In the genomic region with DNA sequence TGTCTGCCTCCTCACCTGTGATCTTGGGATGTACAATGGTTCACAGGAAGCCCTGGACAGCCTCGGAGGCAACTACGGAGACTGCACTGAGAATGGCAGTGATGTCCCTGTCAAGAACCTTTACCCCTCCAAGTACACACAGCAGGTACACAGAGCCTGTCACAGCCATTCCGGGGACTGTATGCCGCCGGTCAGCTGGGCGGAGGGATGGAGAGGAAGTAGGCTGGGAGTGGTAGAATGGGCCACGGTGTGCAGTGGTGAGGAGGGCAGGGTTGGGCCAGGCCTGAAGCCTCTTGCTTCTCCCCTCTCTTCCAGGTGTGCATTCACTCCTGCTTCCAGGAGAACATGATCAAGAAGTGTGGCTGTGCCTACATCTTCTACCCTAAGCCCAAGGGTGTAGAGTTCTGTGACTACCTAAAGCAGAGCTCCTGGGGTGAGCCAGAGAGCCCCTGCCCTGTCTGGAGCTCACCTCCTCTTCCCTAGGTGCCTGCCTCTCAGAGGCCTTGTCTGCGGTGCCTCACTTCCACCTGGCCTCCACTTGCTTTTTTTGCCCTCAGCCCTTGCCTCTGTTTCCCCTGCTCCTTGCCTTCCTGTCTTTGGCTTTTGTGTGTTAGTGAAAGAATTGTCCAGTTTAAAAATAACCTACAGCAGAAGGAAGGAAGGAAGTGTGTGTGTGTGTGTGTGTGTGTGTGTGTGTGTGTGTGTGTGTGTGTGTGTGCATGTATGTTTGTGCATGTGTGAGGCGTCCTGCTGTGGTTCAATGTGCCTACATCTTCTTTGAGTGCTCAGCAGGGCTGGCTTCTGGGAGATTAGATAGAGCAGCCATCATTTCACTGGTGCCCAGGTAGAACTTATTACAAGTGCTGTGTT, we compare ENCODE assay signal across 15 mouse cellular contexts. TPM values are rescaled to one million over a fixed set of nuclear protein-coding genes. Genes with fewer than 3 reads are reported as not detected.
DNase-seq lines count a peak whose midpoint lies in the region; ATAC-seq and TF ChIP-seq lines count a peak whose summit lies in the region.
"Had no signal": no experiment of that assay in that cellular context is flagged by ENCODE, and none has a peak within 500 bp of the region (broad histone marks: within the 10 kb centered on the region; RNA-seq: fewer than 3 reads in every experiment).

No protein-coding gene starts in this region.

- no peak for DNase-seq in heart, postnatal 0 days (ENCODE audit: low spot score)
- DNase-seq in heart, adult 8-10 months (ENCODE audit: low spot score): no peak
- DNase-seq in lung, postnatal 36 days: no peak
- no peak for DNase-seq in embryonic facial prominence, embryonic 10.5 days (ENCODE audit: low spot score)
- no peak for DNase-seq in cerebellum, postnatal 10 days
- DNase-seq: adrenal gland, postnatal 14 days had no signal

- ATAC-seq in heart, postnatal 0 days (ENCODE audit: insufficient read depth, low read depth): no peak
- no peak for ATAC-seq in lung, embryonic 16.5 days (ENCODE audit: low read depth)
- no peak for ATAC-seq in stomach, embryonic 15.5 days (ENCODE audit: insufficient read depth, low FRiP score, low read depth)
- ATAC-seq: forebrain, embryonic 15.5 days had no signal

- H3K36me3 ChIP-seq in heart, postnatal 0 days (replicated peaks; ENCODE audit: control insufficient read depth, insufficient read depth, low read length): no peaks in the 10 kb centered on the region
- no peaks in the 10 kb centered on the region for H3K36me3 ChIP-seq in lung, embryonic 16.5 days (ENCODE audit: control insufficient read depth, insufficient read depth, low read length)
- H3K36me3 ChIP-seq in embryonic facial prominence, embryonic 10.5 days (replicated peaks): no peaks in the 10 kb centered on the region
- H3K36me3 ChIP-seq in stomach, embryonic 15.5 days: no peaks in the 10 kb centered on the region
- H3K36me3 ChIP-seq: forebrain, embryonic 15.5 days; hindbrain, embryonic 15.5 days; liver, embryonic 15.5 days had no signal

- H3K27me3 ChIP-seq in heart, postnatal 0 days (ENCODE audit: control insufficient read depth, insufficient read depth, low read length): no peaks in the 10 kb centered on the region
- no peaks in the 10 kb centered on the region for H3K27me3 ChIP-seq in lung, embryonic 16.5 days (ENCODE audit: control insufficient read depth, insufficient read depth, low read depth, low read length)
- H3K27me3 ChIP-seq in embryonic facial prominence, embryonic 10.5 days (replicated peaks; ENCODE audit: low read depth, poor library complexity, severe bottlenecking): peaks cover 6% of the 10 kb centered on the region; the same call in 1 of the 2 replicates
- no peaks in the 10 kb centered on the region for H3K27me3 ChIP-seq in stomach, embryonic 15.5 days (replicated peaks)
- H3K27me3 ChIP-seq: forebrain, embryonic 15.5 days; hindbrain, embryonic 15.5 days; liver, embryonic 15.5 days had no signal

- H3K27ac ChIP-seq in heart, postnatal 0 days (ENCODE audit: low read depth): peak overlapping the region; percentile 75
- peak overlapping the region; percentile 71 for H3K27ac ChIP-seq in lung, embryonic 16.5 days (ENCODE audit: low read length)
- H3K27ac ChIP-seq in embryonic facial prominence, embryonic 10.5 days (replicated peaks): peak overlapping the region; percentile 40; the same call in 1 of the 2 replicates
- H3K27ac ChIP-seq in stomach, embryonic 15.5 days: 0 out of 2 replicates have a peak overlapping the region, but pooled peaks have one; percentile 35
- H3K27ac ChIP-seq: forebrain, embryonic 15.5 days; hindbrain, embryonic 15.5 days; liver, embryonic 15.5 days had no signal

- TF ChIP-seq EP300 in heart, postnatal 0 days (IDR thresholded peaks at IDR 0.05; ENCODE audit: low read depth): no peak

- TF ChIP-seq CTCF in heart, postnatal 0 days (IDR thresholded peaks at IDR 0.05; ENCODE audit: low read depth): no peak

- no peaks in the 10 kb centered on the region for H3K9me3 ChIP-seq in heart, postnatal 0 days (replicated peaks; ENCODE audit: control insufficient read depth, low read length)
- no peaks in the 10 kb centered on the region for H3K9me3 ChIP-seq in lung, embryonic 16.5 days (ENCODE audit: control insufficient read depth, low read length)
- H3K9me3 ChIP-seq in embryonic facial prominence, embryonic 10.5 days: no peaks in the 10 kb centered on the region
- H3K9me3 ChIP-seq in stomach, embryonic 15.5 days: no peaks in the 10 kb centered on the region
- H3K9me3 ChIP-seq: forebrain, embryonic 15.5 days; hindbrain, embryonic 15.5 days; liver, embryonic 15.5 days had no signal

- H3K4me2 ChIP-seq in heart, postnatal 0 days (ENCODE audit: low read depth, low read length): no peak overlapping the region
- no peak overlapping the region for H3K4me2 ChIP-seq in lung, embryonic 16.5 days (ENCODE audit: low read depth, low read length)
- H3K4me2 ChIP-seq in stomach, embryonic 15.5 days: no peak overlapping the region
- H3K4me2 ChIP-seq: forebrain, embryonic 15.5 days; hindbrain, embryonic 15.5 days; liver, embryonic 15.5 days; midbrain, embryonic 11.5 days had no signal

- 62% methylated on average over 9 of the region's 9 CpGs for WGBS in heart, postnatal 0 days
- WGBS in lung, embryonic 16.5 days: 58% methylated on average over 9 of the region's 9 CpGs
- 76% methylated on average over 9 of the region's 9 CpGs for WGBS in embryonic facial prominence, embryonic 10.5 days
- WGBS in stomach, embryonic 15.5 days: 66% methylated on average over 9 of the region's 9 CpGs

- no peak overlapping the region for H3K4me3 ChIP-seq in heart, postnatal 0 days (ENCODE audit: low read depth, low read length)
- H3K4me3 ChIP-seq in lung, embryonic 16.5 days (ENCODE audit: low read length): no peak overlapping the region
- H3K4me3 ChIP-seq in embryonic facial prominence, embryonic 10.5 days: no peak overlapping the region
- no peak overlapping the region for H3K4me3 ChIP-seq in stomach, embryonic 15.5 days (replicated peaks)
- H3K4me3 ChIP-seq: forebrain, embryonic 15.5 days; hindbrain, embryonic 15.5 days; liver, embryonic 15.5 days had no signal

- no peaks in the 10 kb centered on the region for H3K4me1 ChIP-seq in heart, postnatal 0 days (ENCODE audit: control insufficient read depth, insufficient read depth)
- peaks cover 12% of the 10 kb centered on the region for H3K4me1 ChIP-seq in lung, embryonic 16.5 days (replicated peaks; ENCODE audit: control insufficient read depth, insufficient read depth, low read length)
- peaks cover 48% of the 10 kb centered on the region for H3K4me1 ChIP-seq in embryonic facial prominence, embryonic 10.5 days
- peaks cover 6% of the 10 kb centered on the region for H3K4me1 ChIP-seq in stomach, embryonic 15.5 days
- H3K4me1 ChIP-seq: forebrain, embryonic 15.5 days; hindbrain, embryonic 15.5 days had no signal

- H3K9ac ChIP-seq in heart, postnatal 0 days (replicated peaks; ENCODE audit: low read depth, low read length): no peak overlapping the region
- H3K9ac ChIP-seq in lung, embryonic 16.5 days (ENCODE audit: low read length): no peak overlapping the region
- no peak overlapping the region for H3K9ac ChIP-seq in stomach, embryonic 15.5 days
- H3K9ac ChIP-seq: forebrain, embryonic 15.5 days; hindbrain, embryonic 15.5 days; liver, embryonic 15.5 days had no signal

RNA-seq across cellular contexts. Expression of gene Tnfrsf1a, which starts 10.1 kb away (rescaled TPM):
- total RNA-seq in heart, postnatal 0 days (2014; rRNA removed; ENCODE audit: low replicate concordance): 37.1 and 52.8 TPM in 2 replicates
- polyA plus RNA-seq in heart, postnatal 0 days (2015; fragmentation: Nextera tagmentation; extraction: Ambion mirVana): 39.8 and 40.1 TPM in 2 replicates
- 10 to 100 TPM; 50.4 to 54.8 (median 52.8) TPM for total RNA-seq in heart, adult 8-10 months (2022)
- polyA plus RNA-seq in lung, embryonic 16.5 days (2015; fragmentation: Nextera tagmentation; extraction: Ambion mirVana): 115 and 117 TPM in 2 replicates
- 33.4 and 34.8 TPM in 2 replicates for polyA plus RNA-seq in embryonic facial prominence, embryonic 10.5 days (2016; fragmentation: Nextera tagmentation; extraction: Ambion mirVana)
- 67.6 and 69.5 TPM in 2 replicates for polyA plus RNA-seq in stomach, embryonic 15.5 days (2015; fragmentation: Nextera tagmentation; extraction: Ambion mirVana)

RNA-seq across cellular contexts. Expression of gene Scnn1a, which starts 18.6 kb away (rescaled TPM):
- total RNA-seq in heart, postnatal 0 days (2014; rRNA removed; ENCODE audit: low replicate concordance): 0.46 and 1.3 TPM in 2 replicates
- polyA plus RNA-seq in heart, postnatal 0 days (2015; fragmentation: Nextera tagmentation; extraction: Ambion mirVana): 0.37 and 0.46 TPM in 2 replicates
- total RNA-seq in heart, adult 8-10 months (2022): under 1 TPM; 0.46 to 0.80 (median 0.58) TPM
- polyA plus RNA-seq in lung, embryonic 16.5 days (2015; fragmentation: Nextera tagmentation; extraction: Ambion mirVana): 9.1 and 13.4 TPM in 2 replicates
- polyA plus RNA-seq in embryonic facial prominence, embryonic 10.5 days (2016; fragmentation: Nextera tagmentation; extraction: Ambion mirVana): 0.57 and 0.87 TPM in 2 replicates
- 3.1 and 3.8 TPM in 2 replicates for polyA plus RNA-seq in stomach, embryonic 15.5 days (2015; fragmentation: Nextera tagmentation; extraction: Ambion mirVana)

RNA-seq across cellular contexts. Expression of gene Ltbr, which starts 25.3 kb away (rescaled TPM):
- 76.7 and 93.9 TPM in 2 replicates for total RNA-seq in heart, postnatal 0 days (2014; rRNA removed; ENCODE audit: low replicate concordance)
- 37.7 and 38.3 TPM in 2 replicates for polyA plus RNA-seq in heart, postnatal 0 days (2015; fragmentation: Nextera tagmentation; extraction: Ambion mirVana)
- total RNA-seq in heart, adult 8-10 months (2022): 10 to 100 TPM; 24.4 to 26.2 (median 25.5) TPM
- polyA plus RNA-seq in lung, embryonic 16.5 days (2015; fragmentation: Nextera tagmentation; extraction: Ambion mirVana): 91.1 and 96.4 TPM in 2 replicates
- 26.9 and 28.8 TPM in 2 replicates for polyA plus RNA-seq in embryonic facial prominence, embryonic 10.5 days (2016; fragmentation: Nextera tagmentation; extraction: Ambion mirVana)
- 62.7 and 64.5 TPM in 2 replicates for polyA plus RNA-seq in stomach, embryonic 15.5 days (2015; fragmentation: Nextera tagmentation; extraction: Ambion mirVana)

RNA-seq across cellular contexts. Expression of gene Plekhg6, which starts 41.6 kb away (rescaled TPM):
- total RNA-seq in heart, postnatal 0 days (2014; rRNA removed; ENCODE audit: low replicate concordance): not detected in 2 replicates
- 0.05 and 0.10 TPM in 2 replicates for polyA plus RNA-seq in heart, postnatal 0 days (2015; fragmentation: Nextera tagmentation; extraction: Ambion mirVana)
- under 1 TPM in 2 of 4 experiments, not detected in 2; 0.06 to 0.09 TPM for total RNA-seq in heart, adult 8-10 months (2022)
- 0.49 and 0.99 TPM in 2 replicates for polyA plus RNA-seq in lung, embryonic 16.5 days (2015; fragmentation: Nextera tagmentation; extraction: Ambion mirVana)
- polyA plus RNA-seq in embryonic facial prominence, embryonic 10.5 days (2016; fragmentation: Nextera tagmentation; extraction: Ambion mirVana): 0.21 and 0.32 TPM in 2 replicates
- 3.1 and 3.9 TPM in 2 replicates for polyA plus RNA-seq in stomach, embryonic 15.5 days (2015; fragmentation: Nextera tagmentation; extraction: Ambion mirVana)
- polyA plus RNA-seq: midbrain, embryonic 11.5 days had no signal

RNA-seq across cellular contexts. Expression of gene Tuba3a, which starts 53.2 kb away (rescaled TPM):
- total RNA-seq in heart, postnatal 0 days (2014; rRNA removed; ENCODE audit: low replicate concordance): not detected in 2 replicates
- not detected in 2 replicates for polyA plus RNA-seq in heart, postnatal 0 days (2015; fragmentation: Nextera tagmentation; extraction: Ambion mirVana)
- not detected for total RNA-seq in heart, adult 8-10 months (2022)
- polyA plus RNA-seq in lung, embryonic 16.5 days (2015; fragmentation: Nextera tagmentation; extraction: Ambion mirVana): 0.16 TPM in 1 of 2 replicates, not detected in the other
- 0.16 and 0.19 TPM in 2 replicates for polyA plus RNA-seq in embryonic facial prominence, embryonic 10.5 days (2016; fragmentation: Nextera tagmentation; extraction: Ambion mirVana)
- polyA plus RNA-seq in stomach, embryonic 15.5 days (2015; fragmentation: Nextera tagmentation; extraction: Ambion mirVana): 0.12 TPM in 2 replicates
- total RNA-seq: adrenal gland, postnatal 14 days; gastrocnemius, postnatal 4 days; left cerebral cortex, postnatal 14 days had no signal
- polyA plus RNA-seq: forebrain, embryonic 15.5 days; hindbrain, embryonic 15.5 days; liver, embryonic 15.5 days; small intestine, adult 2 months had no signal
